Mouse (Mus musculus) midbrain, embryonic 15.5 days (tissue): ENCODE results near the gene Retreg1. TPM values are rescaled to one million over a fixed set of nuclear protein-coding genes. Genes with fewer than 3 reads are reported as not detected.

Experiments
- ATAC-seq: fragments of 200-750 bp; cut with Nextera tagmentation; replicated peaks from 2 replicates; pipeline ENCODE4 v1.8.0; 2017; ENCODE audit warnings: moderate TSS enrichment
- H3K27ac ChIP-seq: fragments of 300-500 bp; sonication (generic); 2 replicates; pipeline ENCODE4 v1.5.1; 2015; ENCODE audit warnings: mild to moderate bottlenecking, inconsistent platforms
- H3K27me3 ChIP-seq: fragments of 300-500 bp; sonication (generic); replicated peaks from 2 replicates; pipeline ENCODE4 v1.6.1; 2015; ENCODE audit warnings: inconsistent platforms
- H3K36me3 ChIP-seq: fragments of 300-500 bp; sonication (generic); replicated peaks from 2 replicates; pipeline ENCODE4 v1.6.1; 2015; ENCODE audit warnings: inconsistent platforms
- H3K4me1 ChIP-seq: fragments of 300-500 bp; sonication (generic); 2 replicates; pipeline ENCODE4 v1.6.1; 2015; ENCODE audit warnings: inconsistent platforms
- H3K4me2 ChIP-seq: fragments of 300-500 bp; sonication (generic); 2 replicates; pipeline ENCODE4 v1.6.1; 2015; ENCODE audit warnings: inconsistent platforms, mild to moderate bottlenecking, moderate library complexity
- H3K4me3 ChIP-seq: fragments of 300-500 bp; sonication (generic); 2 replicates; pipeline ENCODE4 v1.5.1; 2015; ENCODE audit warnings: mild to moderate bottlenecking, inconsistent platforms
- H3K9ac ChIP-seq: fragments of 300-500 bp; sonication (generic); 2 replicates; pipeline ENCODE4 v1.6.1; 2015; ENCODE audit warnings: mild to moderate bottlenecking, inconsistent platforms
- H3K9me3 ChIP-seq: fragments of 300-500 bp; sonication (generic); 2 replicates; pipeline ENCODE4 v1.6.1; 2016; ENCODE audit warnings: inconsistent platforms
- WGBS: fragments of 180-500 bp; shearing (Covaris S2); methylation state at CpG from one replicate; pipeline ENCODE4 v1.1.7; 2015; ENCODE audit warnings: mixed read lengths; 5-methylcytosine and 5-hydroxymethylcytosine counted together
- polyA plus RNA-seq: library from polyadenylated mRNA; unstranded; fragments of >200 nt; fragmentation: Nextera tagmentation; extraction: Ambion mirVana; gene quantifications from 2 replicates; pipeline ENCODE4 v1.2.1, GENCODE M21; 2015

Gene Retreg1
- polyA plus RNA-seq, 1 experiment from 2014 or later: 12.6 TPM

GRCm38 (mm10) chr15:25834920-25835674 is 7.9 kb upstream of the Retreg1 start:
- no peaks in the 10 kb centered on the region for H3K36me3 ChIP-seq
- no peak for ATAC-seq
- no peaks in the 10 kb centered on the region for H3K4me1 ChIP-seq
- WGBS: 89% methylated on average over 17 of the region's 17 CpGs
- H3K9ac ChIP-seq: no peak overlapping the region
- H3K27me3 ChIP-seq: no peaks in the 10 kb centered on the region
- no peak overlapping the region for H3K4me2 ChIP-seq
- H3K4me3 ChIP-seq: no peak overlapping the region
- no peaks in the 10 kb centered on the region for H3K9me3 ChIP-seq
- H3K27ac ChIP-seq: no peak overlapping the region

GRCm38 (mm10) chr15:25842462-25843085 is 406 bp upstream of the Retreg1 start:
- peak overlapping the region; percentile 81 for H3K4me3 ChIP-seq
- peaks cover 18% of the 10 kb centered on the region for H3K4me1 ChIP-seq
- peak; percentile 51; the same call in 1 of the 2 replicates for ATAC-seq
- no peaks in the 10 kb centered on the region for H3K36me3 ChIP-seq
- H3K9ac ChIP-seq: peak overlapping the region; percentile 87
- H3K9me3 ChIP-seq: no peaks in the 10 kb centered on the region
- peak overlapping the region; percentile 90 for H3K4me2 ChIP-seq
- H3K27ac ChIP-seq: peak overlapping the region; percentile 73
- H3K27me3 ChIP-seq: no peaks in the 10 kb centered on the region; the same call in 1 of the 2 replicates
- 14% methylated on average over 16 of the region's 16 CpGs for WGBS

- ATAC-seq: peak; percentile 29; the same call in 1 of the 2 replicates
- peak overlapping the region; percentile 90 for H3K4me2 ChIP-seq
- peak overlapping the region; percentile 81 for H3K4me3 ChIP-seq
- H3K9ac ChIP-seq: peak overlapping the region; percentile 87
- no peaks in the 10 kb centered on the region for H3K36me3 ChIP-seq
- H3K4me1 ChIP-seq: peaks cover 18% of the 10 kb centered on the region
- no peaks in the 10 kb centered on the region; the same call in 1 of the 2 replicates for H3K27me3 ChIP-seq
- H3K9me3 ChIP-seq: no peaks in the 10 kb centered on the region
- 14% methylated on average over 11 of the region's 11 CpGs for WGBS
- no peak overlapping the region for H3K27ac ChIP-seq
Measured at GRCm38 (mm10) chr15:25844013-25844570, 1.1 kb downstream of the Retreg1 start.

- no peak overlapping the region for H3K9ac ChIP-seq
- no peaks in the 10 kb centered on the region for H3K36me3 ChIP-seq
- no peaks in the 10 kb centered on the region for H3K9me3 ChIP-seq
- H3K27ac ChIP-seq: no peak overlapping the region
- peaks cover 18% of the 10 kb centered on the region for H3K4me1 ChIP-seq
- no peaks in the 10 kb centered on the region; the same call in 1 of the 2 replicates for H3K27me3 ChIP-seq
- peak overlapping the region; percentile 90 for H3K4me2 ChIP-seq
- no peak for ATAC-seq
- 70% methylated on average over 4 of the region's 4 CpGs for WGBS
- H3K4me3 ChIP-seq: peak overlapping the region; percentile 81
Measured at GRCm38 (mm10) chr15:25844771-25845170, 1.8 kb downstream of the Retreg1 start.

- H3K36me3 ChIP-seq: no peaks in the 10 kb centered on the region
- H3K27me3 ChIP-seq: no peaks in the 10 kb centered on the region
- no peak overlapping the region for H3K4me2 ChIP-seq
- H3K4me3 ChIP-seq: no peak overlapping the region
- ATAC-seq: no peak
- H3K9ac ChIP-seq: no peak overlapping the region
- no peak overlapping the region for H3K27ac ChIP-seq
- H3K9me3 ChIP-seq: no peaks in the 10 kb centered on the region
- WGBS: 98% methylated on average over 1 of the region's 1 CpGs
- H3K4me1 ChIP-seq: peaks cover 13% of the 10 kb centered on the region
Measured at GRCm38 (mm10) chr15:25847576-25848168, 4.7 kb downstream of the Retreg1 start.

- H3K27ac ChIP-seq: no peak overlapping the region
- H3K36me3 ChIP-seq: no peaks in the 10 kb centered on the region
- 69% methylated on average over 11 of the region's 11 CpGs for WGBS
Measured at GRCm38 (mm10) chr15:25850552-25850951, 7.6 kb downstream of the Retreg1 start.

GRCm38 (mm10) chr15:25854270-25854904 is 11.4 kb downstream of the Retreg1 start:
- 60% methylated on average over 18 of the region's 18 CpGs for WGBS
- H3K4me2 ChIP-seq: no peak overlapping the region
- H3K4me1 ChIP-seq: no peaks in the 10 kb centered on the region

More at GRCm38 (mm10) chr15:25850552-25850951, 7.6 kb downstream of the Retreg1 start:
- Histone ChIP-seq H3K4me3 (no peak overlapping the region), H3K4me2 (no peak overlapping the region), H3K9ac (no peak overlapping the region), H3K27me3 (no peaks in the 10 kb centered on the region), H3K4me1 (no peaks in the 10 kb centered on the region), H3K9me3 (no peaks in the 10 kb centered on the region)
- ATAC-seq: no peak

GRCm38 (mm10) chr15:25858611-25859058 is 15.7 kb downstream of the Retreg1 start:
- no peak overlapping the region for H3K4me2 ChIP-seq
- H3K9ac ChIP-seq: no peak overlapping the region
- no peak overlapping the region for H3K4me3 ChIP-seq
- H3K27ac ChIP-seq: no peak overlapping the region
- no peak for ATAC-seq
- H3K36me3 ChIP-seq: no peaks in the 10 kb centered on the region
- no peaks in the 10 kb centered on the region for H3K27me3 ChIP-seq
- H3K9me3 ChIP-seq: no peaks in the 10 kb centered on the region
- no peaks in the 10 kb centered on the region for H3K4me1 ChIP-seq
- WGBS: 69% methylated on average over 12 of the region's 12 CpGs

More at GRCm38 (mm10) chr15:25854270-25854904, 11.4 kb downstream of the Retreg1 start:
- no peak overlapping the region for H3K4me3 ChIP-seq
- peak; percentile 66 for ATAC-seq
- H3K27ac ChIP-seq: no peak overlapping the region
- H3K9ac ChIP-seq: no peak overlapping the region
- no peaks in the 10 kb centered on the region for H3K9me3 ChIP-seq
- H3K36me3 ChIP-seq: no peaks in the 10 kb centered on the region
- H3K27me3 ChIP-seq: no peaks in the 10 kb centered on the region

GRCm38 (mm10) chr15:25859469-25859868 is 16.5 kb downstream of the Retreg1 start:
- no peak overlapping the region for H3K4me2 ChIP-seq
- H3K27ac ChIP-seq: no peak overlapping the region
- H3K4me3 ChIP-seq: no peak overlapping the region
- no peaks in the 10 kb centered on the region for H3K36me3 ChIP-seq
- H3K9me3 ChIP-seq: no peaks in the 10 kb centered on the region
- WGBS: 65% methylated on average over 3 of the region's 3 CpGs
- H3K4me1 ChIP-seq: no peaks in the 10 kb centered on the region
- no peaks in the 10 kb centered on the region for H3K27me3 ChIP-seq
- ATAC-seq: no peak
- H3K9ac ChIP-seq: no peak overlapping the region

- no peak overlapping the region for H3K4me3 ChIP-seq
- no peaks in the 10 kb centered on the region for H3K27me3 ChIP-seq
- no peaks in the 10 kb centered on the region for H3K36me3 ChIP-seq
- H3K9me3 ChIP-seq: no peaks in the 10 kb centered on the region
- H3K9ac ChIP-seq: no peak overlapping the region
- H3K27ac ChIP-seq: no peak overlapping the region
- WGBS: 84% methylated on average over 7 of the region's 7 CpGs
- no peak overlapping the region for H3K4me2 ChIP-seq
- H3K4me1 ChIP-seq: no peaks in the 10 kb centered on the region
- no peak for ATAC-seq
Measured at GRCm38 (mm10) chr15:25861900-25862299, 18.9 kb downstream of the Retreg1 start.

- H3K4me2 ChIP-seq: no peak overlapping the region
- no peaks in the 10 kb centered on the region for H3K9me3 ChIP-seq
- no peak overlapping the region for H3K27ac ChIP-seq
- no peaks in the 10 kb centered on the region for H3K4me1 ChIP-seq
- no peak overlapping the region for H3K9ac ChIP-seq
- H3K4me3 ChIP-seq: no peak overlapping the region
- ATAC-seq: no peak
- no peaks in the 10 kb centered on the region for H3K27me3 ChIP-seq
- H3K36me3 ChIP-seq: no peaks in the 10 kb centered on the region
- WGBS: 93% methylated on average over 3 of the region's 3 CpGs
Measured at GRCm38 (mm10) chr15:25865605-25866004, 22.6 kb downstream of the Retreg1 start.

GRCm38 (mm10) chr15:25866106-25866505 is 23.1 kb downstream of the Retreg1 start:
- Histone ChIP-seq H3K27me3 (no peaks in the 10 kb centered on the region), H3K9me3 (no peaks in the 10 kb centered on the region), H3K4me1 (no peaks in the 10 kb centered on the region), H3K36me3 (no peaks in the 10 kb centered on the region), H3K4me2 (no peak overlapping the region), H3K27ac (no peak overlapping the region), H3K9ac (no peak overlapping the region), H3K4me3 (no peak overlapping the region)
- no peak for ATAC-seq
- WGBS: 89% methylated on average over 6 of the region's 6 CpGs
